Mouse (Mus musculus) cortical plate, adult 2 months (tissue): ENCODE results near the gene Kif1b.

Source experiments
- CTCF ChIP-seq: fragments of 200-500 bp; IDR thresholded peaks from 2 replicates; pipeline ENCODE4 v1.5.1; 2011; ENCODE audit warnings: mild to moderate bottlenecking, control low read depth, low read length; ENCODE audit not compliant: insufficient read depth; ENCODE audit errors: extremely low read depth
- POLR2A ChIP-seq: fragments of 200-500 bp; IDR thresholded peaks from 2 replicates; pipeline ENCODE4 v1.6.1; 2011; ENCODE audit warnings: mild to moderate bottlenecking, low read length, control low read depth; ENCODE audit not compliant: insufficient read depth; ENCODE audit errors: extremely low read depth

- no peak for TF ChIP-seq CTCF
- no peak for TF ChIP-seq POLR2A
These were observed 125.3 kb downstream of the Kif1b start for GRCm38 (mm10) chr4:149182192-149182591.
